Mouse (Mus musculus) lung, embryonic 16.5 days (tissue): ENCODE data around the gene Map2k7. TPM values are rescaled to one million over a fixed set of nuclear protein-coding genes. Genes with fewer than 3 reads are reported as not detected.

Source experiments
- ATAC-seq: fragments of 200-750 bp; cut with Nextera tagmentation; 2 replicates; pipeline ENCODE4 v1.8.0; 2017; ENCODE audit warnings: low read depth, mild to moderate bottlenecking, moderate library complexity
- H3K27ac ChIP-seq: fragments of 300-500 bp; sonication (generic); 2 replicates; pipeline ENCODE4 v1.5.1; 2014; ENCODE audit warnings: mild to moderate bottlenecking, control low read depth, low read length
- H3K27me3 ChIP-seq: fragments of 300-500 bp; sonication (generic); 2 replicates; pipeline ENCODE4 v1.6.1; 2014; ENCODE audit warnings: low read depth, low read length, mixed read lengths; ENCODE audit not compliant: control insufficient read depth, insufficient read depth
- H3K36me3 ChIP-seq: fragments of 300-500 bp; sonication (generic); 2 replicates; pipeline ENCODE4 v1.6.1; 2014; ENCODE audit warnings: low read length; ENCODE audit not compliant: control insufficient read depth, insufficient read depth
- H3K4me1 ChIP-seq: fragments of 300-500 bp; sonication (generic); replicated peaks from 2 replicates; pipeline ENCODE4 v1.6.1; 2014; ENCODE audit warnings: low read length, mixed read lengths; ENCODE audit not compliant: control insufficient read depth, insufficient read depth
- H3K4me2 ChIP-seq: fragments of 300-500 bp; sonication (generic); 2 replicates; pipeline ENCODE4 v1.6.1; 2014; ENCODE audit warnings: low read depth, low read length, control low read depth
- H3K4me3 ChIP-seq: fragments of 300-500 bp; sonication (generic); 2 replicates; pipeline ENCODE4 v1.5.1; 2014; ENCODE audit warnings: mild to moderate bottlenecking, low read length, control low read depth
- H3K9ac ChIP-seq: fragments of 300-500 bp; sonication (generic); 2 replicates; pipeline ENCODE4 v1.6.1; 2014; ENCODE audit warnings: low read length, control low read depth
- H3K9me3 ChIP-seq: fragments of 300-500 bp; sonication (generic); 2 replicates; pipeline ENCODE4 v1.6.1; 2016; ENCODE audit warnings: low read length; ENCODE audit not compliant: control insufficient read depth
- WGBS: fragments of 180-500 bp; shearing (Covaris S2); extraction: QIAGEN DNeasy Blood & Tissue Kit; methylation state at CpG from one replicate; pipeline ENCODE4 v1.1.7; 2014; 5-methylcytosine and 5-hydroxymethylcytosine counted together
- polyA plus RNA-seq: library from polyadenylated mRNA; unstranded; fragments of >200 nt; fragmentation: Nextera tagmentation; extraction: Ambion mirVana; gene quantifications from 2 replicates; pipeline ENCODE4 v1.2.1, GENCODE M21; 2015

The Map2k7 gene
- polyA plus RNA-seq, 1 experiment from 2014 or later = 26.8 TPM

- H3K27me3 ChIP-seq = peaks cover 23% of the 10 kb centered on the region
- 3% methylated on average over 44 of the region's 44 CpGs for WGBS
These were observed 21.5 kb upstream of the Map2k7 start, which contains the start of gene Prr36 for GRCm38 (mm10) chr8:4216791-4217621. Gene Prr36, minus strand, starts transcription at chr8:4217459.

GRCm38 (mm10) chr8:4219617-4220016 is 18.9 kb upstream of the Map2k7 start:
- Histone ChIP-seq H3K4me2 (no peak overlapping the region), H3K27ac (no peak overlapping the region), H3K4me3 (no peak overlapping the region), H3K36me3 (no peaks in the 10 kb centered on the region), H3K9ac (no peak overlapping the region), H3K27me3 (peaks cover 23% of the 10 kb centered on the region), H3K9me3 (no peaks in the 10 kb centered on the region), H3K4me1 (peaks cover 3% of the 10 kb centered on the region)
- 85% methylated on average over 3 of the region's 3 CpGs for WGBS
- ATAC-seq = no peak

More at GRCm38 (mm10) chr8:4216791-4217621, 21.5 kb upstream of the Map2k7 start, which contains the start of gene Prr36:
- Histone ChIP-seq H3K4me2 (peak within 1 kb of the TSS; percentile 74), H3K27ac (0 out of 2 replicates have a peak within 1 kb of the TSS, but pooled peaks have one; percentile 37), H3K9ac (peak within 1 kb of the TSS; percentile 64), H3K4me1 (peaks cover 15% of the 10 kb centered on the region), H3K4me3 (peak within 1 kb of the TSS; percentile 56), H3K36me3 (no peaks in the 10 kb centered on the region), H3K9me3 (no peaks in the 10 kb centered on the region)
- 0 out of 2 replicates have a peak, but pooled peaks have one; percentile 2 for ATAC-seq

GRCm38 (mm10) chr8:4222059-4222458 is 16.5 kb upstream of the Map2k7 start:
- ATAC-seq = no peak
- no peak overlapping the region for H3K4me2 ChIP-seq
- no peak overlapping the region for H3K9ac ChIP-seq

GRCm38 (mm10) chr8:4226323-4226722 is 12.2 kb upstream of the Map2k7 start:
- Histone ChIP-seq H3K9ac (peak overlapping the region; percentile 64), H3K4me3 (peak overlapping the region; percentile 42), H3K36me3 (no peaks in the 10 kb centered on the region), H3K4me1 (no peaks in the 10 kb centered on the region), H3K27ac (no peak overlapping the region), H3K4me2 (peak overlapping the region; percentile 62), H3K9me3 (no peaks in the 10 kb centered on the region), H3K27me3 (peaks cover 7% of the 10 kb centered on the region)
- 22% methylated on average over 4 of the region's 4 CpGs for WGBS
- peak; percentile 50 for ATAC-seq

More at GRCm38 (mm10) chr8:4222059-4222458, 16.5 kb upstream of the Map2k7 start:
- Histone ChIP-seq H3K9me3 (no peaks in the 10 kb centered on the region), H3K27ac (no peak overlapping the region), H3K4me3 (no peak overlapping the region), H3K4me1 (no peaks in the 10 kb centered on the region), H3K36me3 (no peaks in the 10 kb centered on the region), H3K27me3 (peaks cover 18% of the 10 kb centered on the region)

DNA sequence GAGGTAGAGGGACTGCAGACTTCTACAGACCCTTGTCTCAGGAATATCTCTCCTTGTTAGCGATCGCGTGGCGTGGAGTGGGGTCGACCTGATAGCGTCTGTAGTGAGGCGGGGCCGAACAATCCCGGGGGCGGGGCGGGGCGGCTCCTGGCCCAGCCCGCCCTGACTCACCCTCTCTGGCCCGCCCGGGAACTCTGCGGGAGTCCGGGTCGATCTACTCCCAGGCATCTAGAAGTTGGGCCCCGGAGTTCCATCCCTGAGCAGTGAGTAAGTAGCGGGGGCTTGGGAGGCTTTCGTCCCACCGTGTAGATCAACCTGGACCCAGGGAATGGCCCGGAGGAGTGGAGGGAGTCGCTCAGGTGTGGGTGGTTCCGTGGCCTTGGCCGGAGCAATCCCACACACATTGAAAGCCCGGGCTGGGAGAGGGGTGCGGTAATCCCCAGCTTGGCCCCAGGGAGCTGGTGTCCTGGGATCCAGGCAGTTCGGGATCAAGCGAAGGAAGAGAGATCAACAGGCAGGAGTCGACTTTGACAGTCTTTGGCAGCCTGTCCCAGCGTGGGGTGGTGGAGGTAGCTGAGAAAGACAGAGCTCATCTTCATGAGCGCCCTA is 11.7 kb upstream of the Map2k7 start, which contains the start of gene Lrrc8e:
Gene Lrrc8e (plus strand): TSS at position 89 of the 609 bp plus-strand sequence.
- no peaks in the 10 kb centered on the region for H3K36me3 ChIP-seq
- H3K4me3 ChIP-seq = peak within 1 kb of the TSS; percentile 42
- peak within 1 kb of the TSS; percentile 64 for H3K9ac ChIP-seq
- no peaks in the 10 kb centered on the region for H3K9me3 ChIP-seq
- H3K4me1 ChIP-seq = no peaks in the 10 kb centered on the region
- H3K27me3 ChIP-seq = peaks cover 7% of the 10 kb centered on the region
- no peak within 1 kb of the TSS for H3K27ac ChIP-seq
- 4% methylated on average over 33 of the region's 33 CpGs for WGBS
- H3K4me2 ChIP-seq = peak within 1 kb of the TSS; percentile 62
- peak; percentile 81 for ATAC-seq

DNA sequence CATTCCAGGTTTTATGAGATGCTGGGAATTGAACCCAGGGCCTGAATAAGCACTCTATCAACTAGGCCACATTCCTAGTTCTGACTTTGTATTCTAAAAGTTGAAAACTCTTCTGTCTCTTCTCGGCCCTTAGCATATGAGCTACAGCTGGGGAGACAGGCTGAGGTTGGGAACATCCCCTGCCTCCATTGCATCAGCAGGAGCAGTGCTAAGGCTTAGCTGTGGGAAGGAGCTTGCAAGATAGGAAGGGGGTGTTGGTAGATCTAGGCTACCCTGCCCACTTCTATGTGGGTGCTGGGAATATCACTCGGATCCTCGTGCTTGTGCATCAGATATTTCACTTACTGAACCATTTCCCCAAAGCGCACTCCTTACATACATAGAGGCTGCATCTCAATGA is 10.6 kb upstream of the Map2k7 start:
- Histone ChIP-seq H3K4me3 (no peak overlapping the region), H3K27me3 (peaks cover 7% of the 10 kb centered on the region), H3K27ac (no peak overlapping the region), H3K4me1 (no peaks in the 10 kb centered on the region), H3K4me2 (no peak overlapping the region), H3K36me3 (no peaks in the 10 kb centered on the region), H3K9me3 (no peaks in the 10 kb centered on the region), H3K9ac (no peak overlapping the region)
- 91% methylated on average over 4 of the region's 4 CpGs for WGBS
- ATAC-seq = no peak

DNA sequence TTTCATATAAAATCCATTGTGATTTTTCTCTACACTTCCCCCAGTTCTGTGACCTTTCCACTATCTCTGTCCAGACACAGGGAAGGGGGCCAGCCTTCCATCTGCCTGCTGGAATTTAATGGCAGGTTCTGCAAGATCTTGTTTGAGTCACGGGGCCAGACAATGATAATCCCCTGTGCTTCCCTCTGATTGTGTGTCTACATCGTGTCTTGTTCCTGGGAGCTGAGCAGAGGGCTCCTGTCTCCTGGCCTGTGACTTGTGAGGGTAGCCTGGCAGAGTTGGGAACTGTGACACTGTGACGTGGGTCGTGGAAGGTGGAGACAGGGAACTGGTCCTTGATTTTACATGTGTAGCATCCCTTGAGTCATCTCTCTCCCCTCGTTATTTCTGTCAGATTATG is 8.8 kb upstream of the Map2k7 start:
- H3K9ac ChIP-seq = no peak overlapping the region
- no peak overlapping the region for H3K4me3 ChIP-seq
- no peak overlapping the region for H3K4me2 ChIP-seq
- ATAC-seq = no peak
- no peaks in the 10 kb centered on the region for H3K36me3 ChIP-seq
- peaks cover 7% of the 10 kb centered on the region for H3K27me3 ChIP-seq
- H3K9me3 ChIP-seq = no peaks in the 10 kb centered on the region
- H3K27ac ChIP-seq = no peak overlapping the region
- no peaks in the 10 kb centered on the region for H3K4me1 ChIP-seq
- 72% methylated on average over 5 of the region's 5 CpGs for WGBS

GRCm38 (mm10) chr8:4230612-4231351 is 7.8 kb upstream of the Map2k7 start:
- H3K4me3 ChIP-seq = no peak overlapping the region
- no peaks in the 10 kb centered on the region for H3K36me3 ChIP-seq
- ATAC-seq = peak; percentile 75
- 47% methylated on average over 10 of the region's 10 CpGs for WGBS
- no peaks in the 10 kb centered on the region for H3K9me3 ChIP-seq
- H3K4me2 ChIP-seq = no peak overlapping the region
- 0 out of 2 replicates have a peak overlapping the region, but pooled peaks have one; percentile 36 for H3K27ac ChIP-seq
- peaks cover 7% of the 10 kb centered on the region for H3K27me3 ChIP-seq
- no peak overlapping the region for H3K9ac ChIP-seq
- H3K4me1 ChIP-seq = no peaks in the 10 kb centered on the region
